ENCODE assay signal across 16 mouse cellular contexts in the genomic region with DNA sequence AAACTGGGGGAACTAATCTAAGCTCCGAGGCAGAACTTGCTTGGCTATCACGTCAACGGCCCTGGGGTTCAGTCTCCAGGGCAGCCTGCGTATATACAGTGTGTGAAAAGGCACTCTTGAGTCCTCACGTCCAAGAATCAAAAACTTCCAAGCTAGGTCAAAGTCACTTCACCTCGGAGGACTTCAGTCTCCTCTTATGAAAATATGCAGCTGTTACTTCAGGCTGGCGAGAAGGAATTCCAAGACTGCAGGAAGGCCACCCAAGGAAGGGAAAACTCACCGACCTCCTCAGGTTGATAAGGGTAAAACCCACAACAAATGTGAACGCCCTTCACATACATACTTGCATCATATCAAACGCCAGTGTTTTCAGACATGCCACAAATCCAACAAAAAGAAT. TPM values are rescaled to one million over a fixed set of nuclear protein-coding genes. Genes with fewer than 3 reads are reported as not detected.
DNase-seq lines count a peak whose midpoint lies in the region; ATAC-seq and TF ChIP-seq lines count a peak whose summit lies in the region.
"Had no signal": no experiment of that assay in that cellular context is flagged by ENCODE, and none has a peak within 500 bp of the region (broad histone marks: within the 10 kb centered on the region; RNA-seq: fewer than 3 reads in every experiment).

No protein-coding gene starts in this region.

- WGBS in lung, embryonic 14.5 days, result 21% methylated on average over 10 of the region's 10 CpGs
- WGBS in stomach, embryonic 15.5 days, result 50% methylated on average over 10 of the region's 10 CpGs
- 82% methylated on average over 10 of the region's 10 CpGs for WGBS in forebrain, embryonic 12.5 days

- no peak overlapping the region for H3K9ac ChIP-seq in lung, embryonic 14.5 days
- H3K9ac ChIP-seq in stomach, embryonic 15.5 days, result no peak overlapping the region
- H3K9ac ChIP-seq in forebrain, embryonic 12.5 days, result no peak overlapping the region
- H3K9ac ChIP-seq: liver, embryonic 13.5 days had no signal

- H3K4me3 ChIP-seq in lung, embryonic 14.5 days (ENCODE audit: low read depth, low read length), result no peak overlapping the region
- H3K4me3 ChIP-seq in stomach, embryonic 15.5 days (replicated peaks), result no peak overlapping the region
- H3K4me3 ChIP-seq in forebrain, embryonic 12.5 days (replicated peaks), result no peak overlapping the region
- H3K4me3 ChIP-seq: erythroblast, embryonic 14.5 days; liver, embryonic 13.5 days had no signal

- peaks cover 12% of the 10 kb centered on the region for H3K4me1 ChIP-seq in lung, embryonic 14.5 days (ENCODE audit: insufficient read depth)
- H3K4me1 ChIP-seq in stomach, embryonic 15.5 days, result peaks cover 5% of the 10 kb centered on the region; the same call in 1 of the 2 replicates
- peaks cover 15% of the 10 kb centered on the region for H3K4me1 ChIP-seq in forebrain, embryonic 12.5 days

- no peaks in the 10 kb centered on the region for H3K27me3 ChIP-seq in lung, embryonic 14.5 days (ENCODE audit: insufficient read depth, low read length)
- H3K27me3 ChIP-seq in stomach, embryonic 15.5 days (replicated peaks), result no peaks in the 10 kb centered on the region
- H3K27me3 ChIP-seq in forebrain, embryonic 12.5 days, result no peaks in the 10 kb centered on the region
- H3K27me3 ChIP-seq: liver, embryonic 13.5 days had no signal

- no peak for TF ChIP-seq CTCF in lung, embryonic 14.5 days (IDR thresholded peaks at IDR 0.05; ENCODE audit: low read depth)

- H3K27ac ChIP-seq in lung, embryonic 14.5 days (ENCODE audit: low read depth), result no peak overlapping the region
- H3K27ac ChIP-seq in stomach, embryonic 15.5 days, result no peak overlapping the region
- no peak overlapping the region for H3K27ac ChIP-seq in forebrain, embryonic 12.5 days
- H3K27ac ChIP-seq: hindbrain, postnatal 0 days; liver, embryonic 13.5 days had no signal

- H3K4me2 ChIP-seq in lung, embryonic 14.5 days, result peak overlapping the region; percentile 18; the same call in 1 of the 2 replicates
- 0 out of 2 replicates have a peak overlapping the region, but pooled peaks have one; percentile 4 for H3K4me2 ChIP-seq in stomach, embryonic 15.5 days
- no peak overlapping the region for H3K4me2 ChIP-seq in forebrain, embryonic 12.5 days
- H3K4me2 ChIP-seq: liver, embryonic 13.5 days had no signal

- H3K36me3 ChIP-seq in lung, embryonic 14.5 days (ENCODE audit: insufficient read depth), result no peaks in the 10 kb centered on the region
- no peaks in the 10 kb centered on the region for H3K36me3 ChIP-seq in stomach, embryonic 15.5 days
- no peaks in the 10 kb centered on the region for H3K36me3 ChIP-seq in forebrain, embryonic 12.5 days (replicated peaks)
- H3K36me3 ChIP-seq: G1E; liver, embryonic 13.5 days had no signal

- ATAC-seq in lung, embryonic 14.5 days (ENCODE audit: insufficient read depth), result no peak
- no peak for ATAC-seq in stomach, embryonic 15.5 days (ENCODE audit: insufficient read depth, low FRiP score, low read depth)
- no peak for ATAC-seq in forebrain, embryonic 12.5 days (ENCODE audit: low FRiP score)
- ATAC-seq: forebrain, embryonic 16.5 days; hindbrain, postnatal 0 days; midbrain, embryonic 16.5 days had no signal

- no peaks in the 10 kb centered on the region for H3K9me3 ChIP-seq in lung, embryonic 14.5 days (ENCODE audit: low read depth, low read length)
- H3K9me3 ChIP-seq in stomach, embryonic 15.5 days, result no peaks in the 10 kb centered on the region
- H3K9me3 ChIP-seq in forebrain, embryonic 12.5 days, result no peaks in the 10 kb centered on the region
- H3K9me3 ChIP-seq: liver, embryonic 13.5 days had no signal

- DNase-seq in lung, embryonic 14.5 days, result peak; percentile 17
- no peak for DNase-seq in lung, postnatal 14 days
- DNase-seq in kidney, adult 8-10 months, result peak; percentile 54 to 74
- DNase-seq in kidney, postnatal 36 days, result peak; percentile 39 to 70
- no peak for DNase-seq in frontal cortex, adult 2 months (ENCODE audit: extremely low spot score in 1 of 2, low spot score in 1 of 2)
- DNase-seq: adrenal gland, postnatal 14 days; cerebellum, postnatal 10 days; liver, embryonic 13.5 days had no signal

RNA-seq across cellular contexts. Expression of a gene that starts 2.5 kb away (rescaled TPM):
- polyA plus RNA-seq in lung, embryonic 14.5 days (2014; fragmentation: Nextera tagmentation; extraction: Ambion mirVana), result 40.5 and 43.7 TPM in 2 replicates
- polyA plus RNA-seq in stomach, embryonic 15.5 days (2015; fragmentation: Nextera tagmentation; extraction: Ambion mirVana), result 64.8 and 74.3 TPM in 2 replicates
- 8.8 and 16.0 TPM in 2 replicates for polyA plus RNA-seq in forebrain, embryonic 12.5 days (2016; fragmentation: Nextera tagmentation; extraction: Ambion mirVana)
- polyA plus RNA-seq in frontal cortex, adult 2 months (2012; rRNA removed), result 25.9 and 29.0 TPM in 2 replicates

RNA-seq across cellular contexts. Expression of a gene that starts 42.0 kb away (rescaled TPM):
- 0.22 TPM in 1 of 2 replicates, not detected in the other for polyA plus RNA-seq in lung, embryonic 14.5 days (2014; fragmentation: Nextera tagmentation; extraction: Ambion mirVana)
- polyA plus RNA-seq in stomach, embryonic 15.5 days (2015; fragmentation: Nextera tagmentation; extraction: Ambion mirVana), result 0.26 and 0.28 TPM in 2 replicates
- polyA plus RNA-seq in forebrain, embryonic 12.5 days (2016; fragmentation: Nextera tagmentation; extraction: Ambion mirVana), result 0.23 TPM in 1 of 2 replicates, not detected in the other
- 0.30 and 0.38 TPM in 2 replicates for polyA plus RNA-seq in frontal cortex, adult 2 months (2012; rRNA removed)
- polyA plus RNA-seq: erythroblast, embryonic 14.5 days; forebrain, embryonic 16.5 days; G1E; neural tube, embryonic 11.5 days had no signal

Comparison
In these comparisons a context has a peak if more than half of its experiments do, and no peak if none do; other contexts are left out.
1. DNase-seq: peak in lung, embryonic 14.5 days (single experiment), kidney, adult 8-10 months (2 of 2) and kidney, postnatal 36 days (2 of 2); none in lung, postnatal 14 days (single experiment) and frontal cortex, adult 2 months (0 of 2).